8 mouse cellular contexts compared by ENCODE assay signal in the genomic region with DNA sequence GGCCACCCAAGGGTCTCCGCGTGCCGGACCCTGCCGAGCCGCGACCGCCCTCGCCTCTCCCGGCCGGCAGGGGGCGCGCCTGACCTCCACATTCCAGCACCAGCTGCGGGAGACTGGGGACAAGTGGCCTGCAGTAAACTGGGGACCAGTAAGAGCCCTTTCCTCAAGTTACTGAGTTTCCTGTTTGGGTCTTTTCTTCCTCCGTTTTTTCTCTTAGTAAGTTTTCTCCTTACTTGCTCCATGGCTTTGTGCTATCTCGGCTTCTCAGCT. TPM values are rescaled to one million over a fixed set of nuclear protein-coding genes. Genes with fewer than 3 reads are reported as not detected.
DNase-seq lines count a peak whose midpoint lies in the region; ATAC-seq and TF ChIP-seq lines count a peak whose summit lies in the region.

No protein-coding gene starts in this region.

- in situ Hi-C loops in ES-E14 (cut with MboI; ENCODE audit: low sequenced_read_pairs in 2 of 2, unreplicated experiment in 2 of 2): no loop called here

- ATAC-seq in forebrain, embryonic 15.5 days (replicated peaks): peak; percentile 87
- ATAC-seq in lung, embryonic 15.5 days (ENCODE audit: borderline replicate concordance, extremely low read depth, low FRiP score, low TSS enrichment): peak; percentile 83

- peak; percentile 69 for DNase-seq in ES-E14 (ENCODE audit: low read depth, low spot score)
- DNase-seq in cerebellum, adult 11 months: peak; percentile 82
- DNase-seq in heart, postnatal 36 days: peak; percentile 91 to 92
- DNase-seq in layer of hippocampus, adult 8-10 months (ENCODE audit: low spot score in 2 of 2): peak; percentile 72 to 86
- DNase-seq in ovary, postnatal 10 days (ENCODE audit: low spot score): peak; percentile 86
- DNase-seq in thymus, postnatal 10 days (ENCODE audit: low spot score in 2 of 2): peak; percentile 52 to 82

- H3K4me1 ChIP-seq in ES-E14 (ENCODE audit: control insufficient read depth in 2 of 2, insufficient read depth in 2 of 2, low read length in 2 of 2, poor library complexity in 1 of 2): peaks cover 0 to 2% of the 10 kb centered on the region in 2 experiments; a peak in 1 of 4 replicates
- peaks cover 18% of the 10 kb centered on the region for H3K4me1 ChIP-seq in forebrain, embryonic 15.5 days
- peaks cover 19% of the 10 kb centered on the region for H3K4me1 ChIP-seq in lung, embryonic 15.5 days

- no peaks in the 10 kb centered on the region for H3K9me3 ChIP-seq in ES-E14 (ENCODE audit: control insufficient read depth, insufficient read depth, low read depth, low read length)
- no peaks in the 10 kb centered on the region for H3K9me3 ChIP-seq in forebrain, embryonic 15.5 days
- H3K9me3 ChIP-seq in lung, embryonic 15.5 days: no peaks in the 10 kb centered on the region

- intact Hi-C loops in heart, postnatal 36 days (cut with DNase I): loop anchor here (1.0 to 5.0 kb wide), 6 partner anchors 73 to 395 kb away; a partner anchor contains a TSS

- H3K36me3 ChIP-seq in ES-E14 (ENCODE audit: control insufficient read depth, insufficient read depth, low read length, poor library complexity, severe bottlenecking): no peaks in the 10 kb centered on the region; the same call in 1 of the 2 replicates
- no peaks in the 10 kb centered on the region; the same call in 1 of the 2 replicates for H3K36me3 ChIP-seq in forebrain, embryonic 15.5 days
- H3K36me3 ChIP-seq in lung, embryonic 15.5 days: peaks cover 2% of the 10 kb centered on the region; the same call in 1 of the 2 replicates

- H3K9ac ChIP-seq in ES-E14 (ENCODE audit: insufficient read depth, low read depth, low read length, poor library complexity, severe bottlenecking): peak overlapping the region; percentile 92
- peak overlapping the region; percentile 98 for H3K9ac ChIP-seq in forebrain, embryonic 15.5 days (replicated peaks)
- peak overlapping the region; percentile 81 for H3K9ac ChIP-seq in lung, embryonic 15.5 days

- H3K27ac ChIP-seq in ES-E14 (ENCODE audit: insufficient read depth, low read depth, low read length, poor library complexity, severe bottlenecking): peak overlapping the region; percentile 64
- H3K27ac ChIP-seq in forebrain, embryonic 15.5 days (replicated peaks): peak overlapping the region; percentile 92
- peak overlapping the region; percentile 99 for H3K27ac ChIP-seq in lung, embryonic 15.5 days

- H3K4me3 ChIP-seq in ES-E14 (ENCODE audit: insufficient read depth in 1 of 2, low read depth in 1 of 2, low read length in 2 of 2, poor library complexity in 1 of 2, severe bottlenecking in 1 of 2): peak overlapping the region; percentile 94 to 95
- peak overlapping the region; percentile 84 for H3K4me3 ChIP-seq in forebrain, embryonic 15.5 days
- peak overlapping the region; percentile 81 for H3K4me3 ChIP-seq in lung, embryonic 15.5 days

- H3K27me3 ChIP-seq in forebrain, embryonic 15.5 days: no peaks in the 10 kb centered on the region
- H3K27me3 ChIP-seq in lung, embryonic 15.5 days: no peaks in the 10 kb centered on the region

- 1% methylated on average over 15 of the region's 15 CpGs for WGBS in forebrain, embryonic 15.5 days
- WGBS in lung, embryonic 15.5 days: under 1% methylated on average over 15 of the region's 15 CpGs

- peak overlapping the region; percentile 76 for H3K4me2 ChIP-seq in forebrain, embryonic 15.5 days (replicated peaks)
- H3K4me2 ChIP-seq in lung, embryonic 15.5 days: peak overlapping the region; percentile 93

TF ChIP-seq in ES-E14, 5 proteins besides CTCF, POLR2A, EP300 and RAD21:
- 0 out of 2 replicates have a peak, but pooled peaks have one; percentile 53 for TF ChIP-seq HCFC1 (IDR thresholded peaks at IDR 0.05; ENCODE audit: borderline replicate concordance, insufficient read depth, low read length)
- no peak for TF ChIP-seq CHD2 (IDR thresholded peaks at IDR 0.05; ENCODE audit: low read depth, low read length)
- peak; percentile 8; the same call in 1 of the 2 replicates for TF ChIP-seq ZC3H11A (IDR thresholded peaks at IDR 0.05; ENCODE audit: borderline replicate concordance, low read depth, low read length)

RNA-seq across cellular contexts. Expression of a gene that starts 0.6 kb away (rescaled TPM):
- 18.6 and 25.8 TPM in 2 replicates for total RNA-seq in ES-E14 (2012; rRNA removed)
- polyA plus RNA-seq in forebrain, embryonic 15.5 days (2015; fragmentation: Nextera tagmentation; extraction: Ambion mirVana): 20.5 and 21.7 TPM in 2 replicates
- total RNA-seq in heart, postnatal 36 days (2021): 1 to 10 TPM; 7.5 to 8.8 TPM
- total RNA-seq in layer of hippocampus, adult 8-10 months (2022): 10 to 100 TPM in 3 of 4 experiments, 1 to 10 TPM in 1; 8.6 to 15.1 (median 12.6) TPM
- polyA plus RNA-seq in lung, embryonic 15.5 days (2015; fragmentation: Nextera tagmentation; extraction: Ambion mirVana): 18.7 and 20.5 TPM in 2 replicates

Comparison
In these comparisons a context has a peak if more than half of its experiments do, and no peak if none do; other contexts are left out.
1. Peak in every context shown above with its lines: DNase-seq, ATAC-seq, H3K4me3 ChIP-seq and H3K27ac ChIP-seq.